Mouse (Mus musculus): ENCODE data around the gene Rps21. TPM values are rescaled to one million over a fixed set of nuclear protein-coding genes. Genes with fewer than 3 reads are reported as not detected.
A peak's percentile ranks its signal among the peaks of the same experiment; 100 is the strongest.
"Not testable (repeated sequence)": the region's sequence is repeated elsewhere in the genome, so short reads cannot be mapped to it uniquely, and the experiment has no call there.

The Rps21 gene
- polyA plus RNA-seq, 3 experiments from 2014 or later = 1,053 to 1,596 (median 1,304) TPM

DNA sequence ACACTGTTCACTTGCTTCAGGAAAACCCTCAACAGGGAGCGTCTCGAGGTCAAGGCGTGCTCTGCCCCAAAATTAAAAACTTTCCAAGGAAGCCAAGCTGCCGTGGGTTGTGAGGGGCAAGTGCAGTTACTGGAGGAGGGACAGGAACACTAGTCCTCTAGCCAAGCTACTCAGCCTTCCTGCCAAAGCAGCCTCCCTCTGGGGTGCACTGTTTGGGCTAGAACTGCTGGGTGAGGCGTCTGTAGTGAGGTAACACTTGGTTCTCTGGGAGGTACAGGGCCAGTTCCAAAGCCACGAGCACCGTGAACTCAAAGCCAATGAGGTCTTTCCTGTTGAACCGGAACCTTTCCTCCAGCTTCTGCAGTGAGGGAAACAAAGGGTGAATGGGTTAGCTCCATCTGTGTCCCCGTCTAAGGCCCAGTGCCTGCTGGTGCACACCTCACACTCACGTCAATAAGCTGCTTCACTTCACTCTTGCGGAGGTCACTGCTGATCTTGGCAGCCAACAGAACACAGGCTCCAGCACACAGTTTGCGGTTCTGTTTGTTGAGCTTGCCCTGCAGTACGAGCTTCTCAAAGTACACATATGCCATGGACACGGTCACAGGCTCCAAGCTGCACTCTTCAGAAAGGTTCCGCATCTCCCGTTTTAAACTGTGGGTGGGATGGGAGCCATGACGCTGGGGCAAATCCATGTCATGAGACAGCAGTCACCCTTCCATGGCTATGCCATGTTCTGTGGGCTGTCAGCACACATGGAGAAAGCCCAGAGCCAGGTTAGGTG, 2.8 kb downstream of the Rps21 start:
- not testable (repeated sequence) for ATAC-seq

DNA sequence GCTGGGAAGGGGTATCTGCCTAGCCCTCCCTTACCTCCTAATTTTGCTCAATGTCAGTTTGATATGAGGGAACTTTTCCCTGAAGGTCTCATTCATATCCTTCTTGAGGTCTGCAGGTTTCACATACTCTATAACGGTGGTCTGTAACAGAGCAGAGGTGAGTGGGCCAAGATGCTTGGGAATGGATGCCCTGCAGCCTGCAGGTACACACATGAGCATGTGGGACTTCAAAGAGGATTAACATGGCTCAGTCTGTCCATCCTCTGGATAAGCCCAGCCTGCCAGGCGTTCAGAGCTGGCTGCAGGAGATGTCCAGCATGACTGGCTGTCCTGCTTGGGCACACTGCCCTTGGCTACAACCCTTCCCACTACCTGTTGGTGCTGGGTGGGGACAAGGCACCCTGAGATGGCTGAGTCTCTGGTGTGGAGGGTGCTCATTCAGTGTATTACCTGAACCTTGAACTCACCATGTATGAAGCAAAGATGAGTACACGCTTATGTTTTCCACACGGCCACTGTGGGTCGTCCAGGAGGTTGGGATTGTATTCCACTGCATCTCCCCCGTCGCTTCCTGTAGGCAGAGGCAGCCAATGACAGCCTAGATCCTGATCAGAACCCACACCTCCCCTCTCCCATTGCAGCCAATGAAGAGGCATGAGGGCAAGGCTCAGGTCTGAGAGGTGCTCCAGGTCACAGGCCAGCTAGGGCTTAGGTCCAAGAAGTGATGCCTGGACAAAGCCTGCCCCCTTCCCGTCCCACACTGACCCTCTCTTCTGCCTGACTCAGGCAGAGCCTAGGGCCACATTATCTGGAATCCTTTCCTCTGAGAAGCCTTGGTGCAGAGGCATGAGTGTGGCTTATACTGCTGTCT, 3.7 kb downstream of the Rps21 start:
- no peak for ATAC-seq

DNA sequence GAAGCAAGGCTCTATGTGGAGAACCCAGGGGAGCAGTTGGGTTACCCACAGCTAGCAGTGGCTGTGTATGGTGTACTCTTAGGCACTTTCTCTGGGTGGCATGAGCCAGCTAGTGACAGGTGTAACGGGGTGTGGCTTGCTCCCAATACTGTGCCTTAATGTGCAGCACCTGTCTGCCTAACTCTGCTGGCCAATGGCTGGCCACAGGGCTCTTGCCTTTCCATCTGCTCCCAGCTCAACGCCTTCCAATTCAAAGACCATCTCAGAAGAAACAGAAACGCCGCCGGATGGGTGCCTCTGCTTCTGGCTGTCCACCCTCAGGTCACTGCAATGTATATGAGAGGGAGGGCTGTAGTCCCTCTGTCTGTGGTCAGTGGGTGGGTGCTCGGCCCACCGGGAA, 4.7 kb downstream of the Rps21 start:
- no peak for ATAC-seq

DNA sequence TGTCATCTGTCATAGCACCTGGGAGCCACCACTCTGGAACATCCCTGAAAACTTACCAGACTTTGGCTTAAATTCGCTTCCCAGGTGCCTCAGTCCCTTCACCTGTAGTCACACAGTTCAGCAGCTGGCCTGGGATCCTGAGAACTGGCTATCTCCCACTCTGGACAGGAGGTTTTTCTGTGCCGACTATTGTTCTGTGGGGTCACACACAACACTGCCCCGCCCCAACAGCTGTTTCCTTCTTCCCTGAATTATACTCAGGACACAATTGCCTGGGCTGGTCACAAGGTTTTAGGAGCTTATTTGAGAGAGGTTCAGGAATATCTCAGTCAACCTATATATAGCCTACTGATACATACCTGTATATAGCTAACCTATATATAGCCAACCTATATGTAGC, 5.3 kb downstream of the Rps21 start:
- ATAC-seq = no peak

DNA sequence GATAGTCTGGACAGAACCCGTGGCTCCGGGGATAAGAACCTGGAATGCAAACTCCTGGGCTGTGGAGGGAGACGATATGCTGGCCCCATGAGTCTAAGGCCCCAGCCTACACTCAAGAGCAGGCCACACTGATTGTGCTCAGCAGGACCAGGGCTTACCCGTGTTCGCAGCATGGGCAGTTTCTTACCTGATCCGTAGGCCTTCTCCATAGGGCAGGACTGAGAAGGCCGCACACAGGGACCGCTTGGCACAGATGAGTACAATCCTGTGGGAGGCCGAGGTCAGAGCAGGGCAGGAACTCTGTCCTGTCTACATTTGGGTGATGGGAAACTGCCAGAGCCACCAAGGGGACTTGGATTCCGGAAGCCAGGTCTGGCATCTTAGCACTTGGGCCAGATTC, 5.7 kb downstream of the Rps21 start:
- ATAC-seq = no peak

DNA sequence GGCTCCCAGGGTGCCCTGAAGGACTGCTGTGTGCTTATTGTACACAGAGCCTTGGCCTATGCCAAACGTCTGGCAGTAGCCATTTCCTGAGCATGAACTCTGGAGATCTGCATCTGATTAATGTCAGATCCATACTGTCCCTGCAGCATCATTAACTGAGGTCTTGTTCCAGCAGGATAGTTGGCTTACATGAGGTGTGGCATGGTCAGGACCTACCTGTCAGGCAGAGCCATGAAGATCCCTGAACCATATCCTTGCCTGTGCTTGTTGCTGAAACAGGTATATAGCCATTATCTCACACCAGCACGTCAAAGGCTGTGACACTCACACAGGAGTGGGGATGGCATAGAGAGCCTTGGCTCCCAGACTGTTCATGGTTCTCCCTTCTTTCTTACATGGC, 10.8 kb downstream of the Rps21 start:
- ATAC-seq = no peak

DNA sequence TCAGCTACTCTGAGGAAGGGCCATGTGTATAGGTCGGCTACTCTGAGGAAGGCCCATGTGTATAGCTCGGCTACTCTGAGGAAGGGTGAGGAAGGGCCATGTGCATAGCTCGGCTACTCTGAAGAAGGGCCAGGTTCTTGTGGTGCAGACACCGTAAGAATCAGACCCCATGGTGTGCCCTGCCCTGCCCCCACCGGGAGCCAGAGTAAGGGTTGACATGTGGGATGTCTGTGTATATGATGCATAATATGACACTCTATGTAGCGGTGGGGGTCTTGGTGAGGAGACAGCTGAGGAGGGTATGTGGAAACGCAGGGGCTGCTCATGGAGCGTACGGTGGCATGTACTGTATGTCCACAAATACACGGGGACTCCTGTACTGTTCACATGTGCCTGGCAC, 12.2 kb downstream of the Rps21 start:
- no peak for ATAC-seq

DNA sequence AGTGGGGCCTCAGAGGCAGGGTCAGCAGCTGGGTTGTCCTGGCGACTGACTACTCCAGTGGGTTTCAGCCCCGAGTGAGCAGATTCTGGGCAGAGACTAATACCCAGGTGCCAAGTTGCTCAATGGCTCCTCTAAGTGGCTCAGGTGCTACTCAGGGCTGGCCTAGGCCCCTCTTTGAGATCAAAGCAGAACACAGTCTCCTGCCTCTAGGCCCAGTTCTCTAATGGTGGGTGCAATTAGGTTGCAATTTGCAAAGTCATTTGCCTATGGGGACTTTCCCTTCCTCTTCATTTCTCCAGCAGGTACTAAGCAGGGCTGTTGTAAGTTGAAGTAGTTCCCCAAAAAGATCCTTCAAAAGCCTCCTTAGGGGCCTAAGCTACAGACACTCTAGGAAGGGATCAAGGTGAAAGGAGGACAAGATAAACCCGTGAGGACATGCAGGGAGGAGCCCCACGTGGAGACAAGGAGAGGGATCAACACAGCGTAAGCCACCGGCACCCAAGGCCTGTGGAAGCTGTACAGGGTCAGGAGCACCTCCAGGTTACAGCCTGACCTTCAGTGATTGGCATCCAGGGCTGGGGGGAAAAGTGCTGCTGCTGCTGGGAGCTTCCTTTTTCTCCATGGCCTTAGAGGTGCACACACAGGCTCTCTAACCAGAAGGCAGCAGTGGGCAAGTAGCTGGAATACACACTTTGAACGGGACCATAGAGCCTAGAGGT, 13.5 kb downstream of the Rps21 start:
- no peak for ATAC-seq

DNA sequence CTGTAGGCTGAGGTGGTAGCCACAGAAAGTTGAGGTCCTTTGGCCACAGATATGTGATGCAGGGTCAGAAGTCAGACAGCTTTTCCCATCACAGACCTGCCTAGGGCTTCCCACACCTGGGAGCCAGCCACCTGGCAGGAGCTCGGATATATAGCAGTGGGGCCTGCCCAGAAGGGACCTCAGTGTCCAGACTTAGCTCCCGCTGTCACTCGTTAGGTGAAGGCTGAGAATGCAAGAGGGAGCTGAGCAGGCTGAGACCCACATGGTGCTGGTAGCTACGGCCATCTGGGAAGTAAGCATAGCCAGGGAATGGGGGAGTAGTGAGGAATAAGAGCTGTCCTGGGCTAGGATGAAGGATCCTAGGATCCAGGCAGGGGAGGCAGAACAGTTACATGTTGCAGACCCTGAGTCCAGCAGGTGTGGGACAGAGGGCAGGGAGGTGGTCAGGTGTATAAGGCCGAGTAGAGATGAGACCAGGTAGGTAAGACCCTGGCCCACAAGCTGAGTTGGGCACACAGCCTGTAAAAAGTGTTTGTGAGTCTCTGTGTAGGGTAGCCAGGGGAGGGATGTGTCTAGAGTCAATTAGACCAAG, 14.7 kb downstream of the Rps21 start:
- ATAC-seq = no peak

DNA sequence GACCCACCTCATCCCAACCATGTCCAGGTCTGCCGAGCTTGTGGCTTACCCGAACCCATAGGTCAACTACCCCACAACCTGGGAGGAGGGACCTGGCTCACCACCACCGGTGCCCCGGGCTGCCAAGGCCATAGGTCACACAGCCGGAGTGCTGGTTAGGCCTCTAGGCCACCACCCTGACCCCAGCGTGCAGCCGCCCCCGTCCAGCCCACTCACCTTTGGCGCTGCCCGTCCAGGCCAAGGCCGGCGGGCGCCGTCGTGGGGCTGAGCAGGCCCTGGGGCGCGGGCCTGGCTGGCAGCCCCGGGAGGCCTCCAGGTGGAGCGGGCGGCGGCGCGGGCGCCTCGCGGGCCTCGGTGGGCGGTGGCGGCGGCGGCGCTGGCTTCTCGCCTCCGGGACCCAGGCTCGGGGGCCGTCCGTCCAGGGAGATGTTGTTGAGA, 15.7 kb downstream of the Rps21 start:
- ATAC-seq = peak; percentile 2

DNA sequence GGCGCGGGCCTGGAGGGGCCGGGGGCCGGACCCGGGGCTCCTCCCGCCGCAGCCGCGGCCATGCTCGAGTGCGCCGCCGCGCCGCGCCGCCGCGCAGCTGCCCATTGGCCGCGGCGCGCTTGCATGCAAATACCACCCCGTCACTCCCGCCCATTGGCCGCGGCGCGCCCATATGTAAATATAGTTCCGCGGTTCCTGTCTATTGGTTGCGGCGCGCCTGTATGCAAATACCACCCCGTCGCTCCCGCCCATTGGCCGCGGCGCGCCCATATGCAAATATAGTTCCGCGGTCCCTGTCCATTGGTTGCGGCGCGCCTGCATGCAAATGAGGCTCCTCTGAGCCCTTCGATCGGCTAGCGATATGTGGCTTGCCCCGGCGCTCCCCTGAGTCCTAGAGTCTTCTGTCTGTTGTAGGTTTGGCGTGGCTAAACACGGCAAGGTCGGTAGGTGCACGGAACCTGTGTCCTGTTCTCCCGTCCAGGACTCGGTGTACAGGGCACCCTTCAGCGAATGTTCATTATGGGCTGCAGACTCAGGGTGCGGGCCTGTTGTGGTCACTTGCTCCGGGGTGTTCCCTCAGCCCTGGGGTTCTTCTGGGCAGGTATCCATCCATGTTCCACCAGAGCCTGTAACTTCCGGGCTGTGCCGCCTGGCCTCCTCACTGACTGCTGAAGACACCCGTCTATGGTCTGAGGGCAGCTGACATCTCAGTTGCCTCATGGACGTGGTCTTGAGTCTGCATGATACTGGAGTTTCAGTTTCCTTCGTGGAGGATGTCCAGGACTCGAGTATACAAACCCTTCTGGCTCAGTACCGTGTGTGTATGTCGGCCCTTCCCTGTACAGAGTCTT, 16.4 kb downstream of the Rps21 start, which contains the start of gene Cables2:
Cables2 (minus strand) TSS at position 103 of the 851 bp plus-strand sequence.
- peak; percentile 90 for ATAC-seq

DNA sequence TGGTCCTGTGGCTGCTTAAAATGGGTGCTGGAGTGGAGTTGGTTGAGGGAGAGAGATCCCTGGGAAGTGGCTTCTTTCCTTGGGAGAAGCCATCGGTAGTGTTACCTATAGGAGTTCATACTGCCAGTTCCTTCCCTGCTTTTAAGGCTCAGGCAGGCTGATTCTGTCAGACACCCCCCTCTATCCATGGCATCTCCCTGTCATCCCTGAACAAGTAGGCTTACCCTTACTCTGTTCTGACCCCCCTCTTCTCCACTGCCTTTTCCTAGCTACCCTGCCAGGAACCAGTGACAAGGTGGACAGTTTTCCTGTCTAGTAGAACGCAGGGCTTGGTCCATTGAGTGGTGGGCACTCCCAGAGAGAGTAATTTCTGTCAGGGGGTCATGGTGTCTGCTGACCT, 17.3 kb downstream of the Rps21 start:
- no peak for ATAC-seq

DNA sequence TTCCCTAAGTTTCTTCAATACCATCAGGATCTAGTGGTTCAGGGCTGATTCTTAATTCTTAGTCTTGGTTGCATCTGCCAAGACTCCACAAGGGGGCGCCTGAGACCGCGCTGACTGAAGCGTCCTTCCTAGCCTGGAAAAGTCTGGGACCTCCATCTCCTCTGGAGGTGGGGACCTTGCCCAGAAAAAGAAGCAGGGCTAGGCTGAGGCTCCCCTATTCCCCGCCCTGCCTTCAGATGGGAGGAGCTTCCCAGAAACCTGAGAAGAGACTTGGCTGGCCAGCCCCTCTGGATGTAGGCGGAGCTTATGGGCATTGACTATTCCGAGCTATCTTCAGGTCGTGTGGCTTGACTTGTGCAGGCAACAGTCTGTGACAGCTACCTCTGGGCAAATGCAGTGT, 18.7 kb downstream of the Rps21 start:
- peak; percentile 16 for ATAC-seq

DNA sequence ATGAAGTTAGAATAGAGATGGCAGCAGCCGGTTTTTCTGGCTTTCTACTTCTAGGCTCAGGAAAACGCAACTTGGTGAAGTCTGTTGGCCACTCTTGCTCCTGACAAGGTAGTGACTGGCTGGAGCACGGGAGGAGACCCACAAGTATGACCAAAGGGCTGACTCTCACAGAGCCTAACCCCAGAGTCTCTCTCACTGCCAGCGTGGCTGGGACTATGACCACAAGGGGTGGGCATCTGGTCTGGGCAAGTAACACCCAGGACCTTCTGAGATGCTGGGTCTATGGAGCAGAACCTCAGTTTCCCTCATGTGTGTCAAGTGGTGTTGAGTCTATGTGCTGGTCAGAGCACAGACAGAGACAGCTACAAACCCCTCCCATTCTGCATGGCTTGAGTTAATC, 19.2 kb downstream of the Rps21 start:
- no peak for ATAC-seq

DNA sequence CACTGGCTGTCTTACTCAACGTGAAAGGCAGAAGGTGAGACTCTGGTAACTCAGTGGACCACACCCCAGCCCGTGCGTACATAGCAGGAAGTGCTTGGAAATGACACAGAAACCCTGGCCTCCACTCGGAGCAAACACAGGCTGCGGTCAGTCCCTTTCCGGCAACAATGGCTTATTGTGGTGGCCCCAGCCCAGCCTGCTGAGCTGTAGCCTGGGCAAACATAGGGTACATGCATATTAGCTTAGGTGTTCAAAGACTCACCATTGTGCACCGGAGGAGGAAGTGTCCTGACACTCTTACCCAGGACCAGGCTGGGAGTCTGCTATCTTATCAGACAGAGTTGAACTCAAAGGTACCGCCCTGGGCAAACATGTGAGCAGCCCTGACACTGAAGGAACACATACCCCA, 19.7 kb downstream of the Rps21 start:
- peak; percentile 30 for ATAC-seq

DNA sequence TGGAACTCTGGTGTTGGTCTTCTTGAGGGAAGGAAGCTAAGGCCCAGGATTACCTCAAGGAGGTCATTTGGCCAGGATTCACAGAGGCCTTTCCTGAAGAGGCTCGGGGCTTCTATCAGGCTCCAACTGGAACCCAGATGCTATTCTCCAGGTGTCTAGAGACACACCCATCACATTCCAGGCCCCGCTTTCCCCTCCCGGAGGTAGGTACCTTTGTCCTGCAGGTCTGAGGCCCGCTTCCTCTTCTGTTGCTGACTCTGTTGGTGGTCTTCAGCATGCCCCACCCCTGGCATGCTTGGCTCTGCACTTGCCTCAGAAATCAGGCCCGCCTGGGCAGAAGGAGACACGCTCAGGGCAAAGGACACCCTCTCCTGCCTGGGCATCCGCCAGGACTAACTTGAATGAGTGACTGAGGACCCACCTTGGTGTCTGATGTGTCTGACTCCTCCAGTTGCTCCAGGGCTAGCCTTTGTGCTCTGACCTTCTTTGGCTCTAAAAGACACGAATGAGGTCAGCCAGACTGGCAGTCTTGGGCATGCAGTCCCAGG, 20.7 kb downstream of the Rps21 start:
- ATAC-seq = no peak

DNA sequence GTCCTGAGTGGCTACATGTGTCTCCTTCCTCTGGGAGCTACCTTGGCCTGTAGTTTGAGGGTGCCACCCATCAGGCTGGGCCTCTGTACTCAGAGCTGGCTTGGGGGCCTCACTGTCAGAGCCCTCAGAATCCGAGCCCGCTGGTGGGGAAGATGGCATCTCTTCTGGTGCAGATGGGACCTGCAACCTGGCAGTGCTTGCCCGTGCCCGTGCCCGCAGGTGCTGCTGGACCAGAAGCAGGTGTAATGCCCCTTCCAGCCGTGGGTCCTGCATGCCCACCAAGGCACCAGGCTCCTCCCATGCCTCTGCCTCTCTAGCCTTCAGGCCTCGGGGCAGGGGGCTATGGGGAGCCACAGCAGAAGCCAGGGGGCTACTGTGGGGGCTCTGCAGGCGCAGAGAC, 22.1 kb downstream of the Rps21 start:
- no peak for ATAC-seq

DNA sequence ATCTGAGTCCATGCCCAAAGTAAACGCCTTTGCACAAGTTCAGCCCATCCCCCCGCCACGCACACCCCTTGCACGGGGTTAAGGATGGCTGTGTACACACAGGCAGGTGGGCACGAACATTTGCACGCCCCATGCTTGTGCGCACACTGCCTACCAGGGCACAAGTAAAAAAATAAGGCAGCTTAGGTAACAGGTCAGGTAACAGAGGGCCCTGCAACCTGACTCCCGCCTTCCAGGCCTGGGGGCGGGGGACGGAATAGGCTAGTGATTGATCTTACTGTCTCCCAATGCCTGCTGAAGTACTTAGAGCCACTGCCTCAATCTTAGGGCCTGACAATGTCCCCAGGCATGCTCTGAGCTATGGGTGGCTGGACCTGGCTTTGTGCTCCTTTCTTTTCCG, 31.8 kb downstream of the Rps21 start:
- no peak for ATAC-seq

DNA sequence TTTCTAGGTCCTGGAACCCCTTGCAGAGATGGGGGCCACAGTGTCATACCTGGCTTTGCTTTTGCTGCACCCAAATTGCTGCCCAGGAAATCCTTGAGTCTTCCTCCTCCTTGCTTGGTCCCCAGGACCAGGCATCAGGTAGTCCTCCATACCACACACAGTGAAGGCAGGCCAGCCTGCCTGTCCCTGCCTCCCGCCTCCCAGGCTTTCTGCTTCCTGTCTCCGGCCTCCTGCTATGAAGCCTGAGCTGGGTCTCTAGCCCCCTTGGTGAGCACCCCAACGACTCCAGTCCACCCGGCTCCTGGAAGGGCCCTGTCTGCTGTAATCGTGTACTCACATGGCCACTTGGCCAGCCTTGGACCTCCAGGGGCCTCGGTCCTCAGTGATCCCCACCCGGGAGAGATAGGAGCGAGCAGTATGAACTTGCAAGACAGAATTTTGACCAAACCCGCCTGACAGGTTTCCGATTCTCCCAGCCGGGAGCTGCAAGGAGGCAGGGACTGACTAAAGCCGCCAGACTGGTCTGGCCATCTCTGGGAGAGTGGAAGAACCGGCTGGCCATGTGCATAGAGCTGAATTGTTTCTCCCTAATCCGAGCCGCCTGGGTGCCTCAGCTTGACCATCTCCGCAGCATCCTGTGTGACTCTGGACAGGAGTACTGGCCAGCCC, 32.4 kb downstream of the Rps21 start, which contains the start of gene Rbbp8nl:
Rbbp8nl (minus strand) TSS at position 440 of the 669 bp plus-strand sequence.
- no peak for ATAC-seq

DNA sequence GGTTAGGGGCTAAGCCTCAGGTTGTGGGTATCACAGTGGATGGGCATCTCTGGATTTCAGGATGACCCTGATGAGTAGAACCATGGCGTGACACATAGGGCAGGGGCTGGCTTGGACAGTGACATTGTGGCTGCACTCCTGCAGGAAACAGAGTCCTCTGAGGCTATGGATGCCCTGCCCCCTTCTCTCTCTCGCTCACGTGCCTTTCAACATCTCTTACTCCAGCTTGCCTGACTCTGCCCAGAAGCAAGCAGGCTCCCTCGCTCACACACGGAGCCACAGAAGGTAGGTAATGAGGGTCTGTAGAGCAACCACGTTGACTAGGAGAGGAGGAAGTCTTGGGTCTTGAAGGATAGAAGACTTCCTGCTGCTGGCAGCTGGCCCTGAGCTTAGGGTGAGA, 33.3 kb downstream of the Rps21 start:
- ATAC-seq = no peak

DNA sequence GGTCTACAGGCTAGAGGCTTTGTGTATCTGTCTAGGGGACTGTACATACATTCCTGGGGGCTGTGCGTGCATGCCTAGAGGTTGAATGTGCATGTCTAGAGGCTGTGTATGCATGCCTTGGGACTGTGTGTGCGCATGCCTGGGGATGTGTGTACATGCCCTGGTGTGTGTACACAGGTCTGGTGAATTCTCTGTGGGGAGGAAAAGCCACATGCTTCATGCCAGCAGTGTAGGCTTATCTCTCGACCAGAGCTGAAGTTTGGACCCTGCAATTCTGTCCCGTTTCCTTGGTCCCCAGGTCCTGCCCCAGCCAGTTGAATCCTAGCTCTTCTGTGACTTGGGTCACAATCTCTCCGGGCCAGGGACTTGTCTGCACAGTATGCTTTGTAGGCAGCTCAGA, 34.4 kb downstream of the Rps21 start:
- ATAC-seq = no peak

Data from inflammation-experienced regulatory T-cells, adult 6 months (primary cell).